Mouse (Mus musculus) MEL (cell line): ENCODE measurements around the gene Tmem151a. TPM values are rescaled to one million over a fixed set of nuclear protein-coding genes. Genes with fewer than 3 reads are reported as not detected.
A peak's percentile ranks its signal among the peaks of the same experiment; 100 is the strongest.

ENCODE experiments used
- DNase-seq: peaks from one replicate; pipeline ENCODE4 v3.0.0; 2011; ENCODE audit warnings: low read depth, low spot score
- H3K27ac ChIP-seq: 2 replicates; pipeline ENCODE4 v1.5.1; 2012; ENCODE audit warnings: low read depth, mild to moderate bottlenecking, control low read depth, low read length, moderate library complexity; ENCODE audit not compliant: control insufficient read depth
- H3K27me3 ChIP-seq, 2 experiments: fragments of 150-350 bp in 1 of 2; sonication (generic) in 1 of 2; 2 replicates each; pipeline ENCODE4 v1.6.1; 2012; ENCODE audit warnings: low read length in 2 of 2, mild to moderate bottlenecking in 2 of 2, improper control_type of control experiment in 1 of 2, moderate library complexity in 1 of 2; ENCODE audit not compliant: insufficient read depth in 2 of 2, control insufficient read depth in 1 of 2
- H3K36me3 ChIP-seq, 2 experiments: 2 replicates each; pipeline ENCODE4 v1.6.1; 2012 to 2014; ENCODE audit warnings: low read length in 2 of 2, improper control_type of control experiment in 1 of 2, inconsistent platforms in 1 of 2, mild to moderate bottlenecking in 1 of 2; ENCODE audit not compliant: insufficient read depth in 2 of 2, control insufficient read depth in 1 of 2
- H3K4me1 ChIP-seq, 2 experiments: fragments of 150-350 bp in 1 of 2; sonication (generic) in 1 of 2; 2 replicates each; pipeline ENCODE4 v1.6.1; 2012; ENCODE audit warnings: low read length in 2 of 2, improper control_type of control experiment in 1 of 2, mild to moderate bottlenecking in 1 of 2; ENCODE audit not compliant: insufficient read depth in 2 of 2, control insufficient read depth in 1 of 2
- H3K4me3 ChIP-seq, 2 experiments: fragments of 150-350 bp in 1 of 2; sonication (generic) in 1 of 2; 2 replicates each; pipeline ENCODE4 v1.5.1; 2012; ENCODE audit warnings: low read depth in 2 of 2, low read length in 2 of 2, mild to moderate bottlenecking in 2 of 2, moderate library complexity in 2 of 2, control low read depth in 1 of 2, improper control_type of control experiment in 1 of 2; ENCODE audit not compliant: control insufficient read depth in 1 of 2, insufficient read depth in 1 of 2
- H3K79me2 ChIP-seq: 2 replicates; pipeline ENCODE4 v1.6.1; 2012; ENCODE audit warnings: mild to moderate bottlenecking, low read length, moderate library complexity; ENCODE audit not compliant: control insufficient read depth, poor library complexity, insufficient read depth
- H3K9ac ChIP-seq: 2 replicates; pipeline ENCODE4 v1.6.1; 2012; ENCODE audit warnings: low read depth, mild to moderate bottlenecking, control low read depth, low read length, moderate library complexity; ENCODE audit not compliant: control insufficient read depth, poor library complexity, severe bottlenecking
- H3K9me3 ChIP-seq: fragments of 150-350 bp; sonication (generic); replicated peaks from 2 replicates; pipeline ENCODE4 v1.6.1; 2012; ENCODE audit warnings: mild to moderate bottlenecking, low read length, improper control_type of control experiment, moderate library complexity; ENCODE audit not compliant: insufficient read depth
- E2F4 ChIP-seq: IDR thresholded peaks from 2 replicates; pipeline ENCODE4 v1.6.1; 2011; ENCODE audit warnings: low read depth, low read length, improper control_type of control experiment, borderline replicate concordance
- ELF1 ChIP-seq: IDR thresholded peaks from 2 replicates; pipeline ENCODE4 v1.6.1; 2014; ENCODE audit warnings: low read depth, mild to moderate bottlenecking, inconsistent platforms, low read length, improper control_type of control experiment, moderate library complexity
- MAFK ChIP-seq: IDR thresholded peaks from 2 replicates; pipeline ENCODE4 v1.6.1; 2011; ENCODE audit warnings: low read depth, mild to moderate bottlenecking, low read length, improper control_type of control experiment, borderline replicate concordance
- MAX ChIP-seq: IDR thresholded peaks from 2 replicates; pipeline ENCODE4 v1.6.1; 2011; ENCODE audit warnings: low read length, improper control_type of control experiment
- NRF1 ChIP-seq: IDR thresholded peaks from 2 replicates; pipeline ENCODE4 v1.6.1; 2014; ENCODE audit warnings: low read depth, mild to moderate bottlenecking, inconsistent platforms, low read length, improper control_type of control experiment, moderate library complexity; ENCODE audit not compliant: poor library complexity, insufficient read depth, severe bottlenecking
- POLR2A ChIP-seq, 2 experiments: IDR thresholded peaks; 2 replicates each; pipeline ENCODE4 v1.6.1; 2011 to 2012; ENCODE audit warnings: low read length in 2 of 2, mild to moderate bottlenecking in 2 of 2, control low read depth in 1 of 2, improper control_type of control experiment in 1 of 2, low read depth in 1 of 2, moderate library complexity in 1 of 2; ENCODE audit not compliant: control insufficient read depth in 1 of 2, insufficient read depth in 1 of 2, poor library complexity in 1 of 2
- SIN3A ChIP-seq: IDR thresholded peaks from 2 replicates; pipeline ENCODE4 v1.6.1; 2012; ENCODE audit warnings: low read length, improper control_type of control experiment, inconsistent platforms
- SMC3 ChIP-seq: IDR thresholded peaks from 2 replicates; pipeline ENCODE4 v1.6.1; 2011; ENCODE audit warnings: low read depth, low read length, improper control_type of control experiment
- USF1 ChIP-seq: IDR thresholded peaks from 2 replicates; pipeline ENCODE4 v1.6.1; 2014; ENCODE audit warnings: low read depth, mild to moderate bottlenecking, inconsistent platforms, low read length, improper control_type of control experiment, moderate library complexity
- ZC3H11A ChIP-seq: IDR thresholded peaks from 2 replicates; pipeline ENCODE4 v1.6.1; 2012; ENCODE audit warnings: low read depth, mild to moderate bottlenecking, inconsistent platforms, low read length, improper control_type of control experiment
- polyA plus RNA-seq, 2 experiments: library from polyadenylated mRNA; stranded (reverse) in 1 of 2; unstranded in 1 of 2; fragments of >175 nt in 1 of 2; fragments of >200 nt in 1 of 2; gene quantifications; 2 replicates each; pipeline versions ENCODE4 v1.2.1 to v1.2.4; 2012; ENCODE audit warnings: low replicate concordance in 2 of 2, low read depth in 1 of 2; ENCODE audit not compliant: insufficient read length in 2 of 2, insufficient read depth in 1 of 2, missing spikeins in 1 of 2
- total RNA-seq: library from RNA; depleted of rRNA; stranded (reverse); fragments of 300-350 nt; gene quantifications from 2 replicates; pipeline ENCODE4 v1.2.3, GENCODE M21; 2012

Tmem151a gene
- total and polyA plus RNA-seq, 3 experiments, result 0.63 TPM; not detected in 2

GRCm38 (mm10) chr19:5084834-5085144, 542 bp downstream of the Tmem151a start:
- Histone ChIP-seq H3K27me3 (peaks cover 5 to 20% of the 10 kb centered on the region in 2 experiments), H3K36me3 (no peaks in the 10 kb centered on the region; a peak in 1 of 4 replicates), H3K4me3 (peak overlapping the region in 1 of 2 experiments; percentile 15; a peak in 2 of 4 replicates), H3K9ac (no peak overlapping the region), H3K4me1 (peaks cover 0 to 11% of the 10 kb centered on the region in 2 experiments; a peak in 1 of 4 replicates), H3K27ac (no peak overlapping the region), H3K79me2 (peaks cover 3% of the 10 kb centered on the region; the same call in 1 of the 2 replicates), H3K9me3 (no peaks in the 10 kb centered on the region)
- no peak for TF ChIP-seq POLR2A (IDR thresholded peaks at IDR 0.05; ENCODE audit: control insufficient read depth in 1 of 2, insufficient read depth in 1 of 2, low read depth in 1 of 2, low read length in 2 of 2, poor library complexity in 1 of 2)
- TF ChIP-seq E2F4, result no peak
- DNase-seq, result no peak

- Histone ChIP-seq H3K27ac (no peak overlapping the region), H3K9me3 (no peaks in the 10 kb centered on the region), H3K79me2 (peaks cover 3% of the 10 kb centered on the region; the same call in 1 of the 2 replicates), H3K9ac (no peak overlapping the region), H3K4me1 (peaks cover 0 to 10% of the 10 kb centered on the region in 2 experiments; a peak in 1 of 4 replicates), H3K4me3 (no peak overlapping the region), H3K27me3 (peaks cover 5 to 20% of the 10 kb centered on the region in 2 experiments), H3K36me3 (no peaks in the 10 kb centered on the region; a peak in 1 of 4 replicates)
- TF ChIP-seq ZC3H11A (no peak), MAFK (no peak), NRF1 (no peak), ELF1 (no peak), MAX (no peak), SIN3A (no peak), USF1 (no peak)
- no peak for DNase-seq
Measured at GRCm38 (mm10) chr19:5083961-5084833, 1.1 kb downstream of the Tmem151a start.

- DNase-seq, result no peak
- Histone ChIP-seq H3K9ac (no peak overlapping the region), H3K36me3 (no peaks in the 10 kb centered on the region), H3K9me3 (no peaks in the 10 kb centered on the region), H3K27ac (no peak overlapping the region), H3K79me2 (no peaks in the 10 kb centered on the region), H3K27me3 (peaks cover 5 to 20% of the 10 kb centered on the region in 2 experiments), H3K4me1 (peaks cover 0 to 5% of the 10 kb centered on the region in 2 experiments; a peak in 1 of 4 replicates), H3K4me3 (no peak overlapping the region)
- TF ChIP-seq SMC3 (no peak), NRF1 (no peak)
Measured at GRCm38 (mm10) chr19:5082596-5082995, 2.7 kb downstream of the Tmem151a start.
